Mouse (Mus musculus) ES-E14 (cell line): ENCODE measurements around the gene Zic2. TPM values are rescaled to one million over a fixed set of nuclear protein-coding genes. Genes with fewer than 3 reads are reported as not detected.

ENCODE experiments used
- DNase-seq: peaks from one replicate; pipeline ENCODE4 v3.0.0-alpha.2; 2013; ENCODE audit warnings: low read depth, low spot score
- H3K27ac ChIP-seq: 2 replicates; pipeline ENCODE4 v1.5.1; 2012; ENCODE audit warnings: low read depth, mild to moderate bottlenecking, low read length, moderate library complexity, mixed read lengths; ENCODE audit not compliant: poor library complexity, insufficient read depth, severe bottlenecking
- H3K36me3 ChIP-seq: 2 replicates; pipeline ENCODE4 v1.6.1; 2012; ENCODE audit warnings: mild to moderate bottlenecking, low read length, moderate library complexity, mixed read lengths; ENCODE audit not compliant: control insufficient read depth, poor library complexity, insufficient read depth, severe bottlenecking
- H3K4me1 ChIP-seq, 2 experiments: fragments of 150-350 bp in 1 of 2; sonication (generic) in 1 of 2; 2 replicates each; pipeline ENCODE4 v1.6.1; 2012; ENCODE audit warnings: low read length in 2 of 2, mild to moderate bottlenecking in 1 of 2, mixed read lengths in 1 of 2; ENCODE audit not compliant: control insufficient read depth in 2 of 2, insufficient read depth in 2 of 2, poor library complexity in 1 of 2
- H3K4me3 ChIP-seq, 2 experiments: fragments of 150-350 bp in 1 of 2; sonication (generic) in 1 of 2; 2 replicates each; pipeline ENCODE4 v1.5.1; 2012; ENCODE audit warnings: low read length in 2 of 2, low read depth in 1 of 2, mild to moderate bottlenecking in 1 of 2, mixed read lengths in 1 of 2; ENCODE audit not compliant: insufficient read depth in 1 of 2, poor library complexity in 1 of 2, severe bottlenecking in 1 of 2
- H3K9ac ChIP-seq: 2 replicates; pipeline ENCODE4 v1.6.1; 2012; ENCODE audit warnings: low read depth, mild to moderate bottlenecking, low read length, mixed read lengths; ENCODE audit not compliant: poor library complexity, insufficient read depth, severe bottlenecking
- H3K9me3 ChIP-seq: fragments of 150-350 bp; sonication (generic); 2 replicates; pipeline ENCODE4 v1.6.1; 2012; ENCODE audit warnings: low read depth, mild to moderate bottlenecking, low read length; ENCODE audit not compliant: control insufficient read depth, insufficient read depth
- CHD2 ChIP-seq: IDR thresholded peaks from 2 replicates; pipeline ENCODE4 v1.6.1; 2014; ENCODE audit warnings: mild to moderate bottlenecking, low read depth, low read length, inconsistent platforms
- HCFC1 ChIP-seq: IDR thresholded peaks from 2 replicates; pipeline ENCODE4 v1.6.1; 2012; ENCODE audit warnings: low read length, inconsistent platforms, borderline replicate concordance; ENCODE audit not compliant: insufficient read depth
- MAFK ChIP-seq: IDR thresholded peaks from 2 replicates; pipeline ENCODE4 v1.6.1; 2014; ENCODE audit warnings: mild to moderate bottlenecking, low read depth, low read length, inconsistent platforms; ENCODE audit not compliant: insufficient read depth
- ZC3H11A ChIP-seq: IDR thresholded peaks from 2 replicates; pipeline ENCODE4 v1.6.1; 2012; ENCODE audit warnings: low read depth, mild to moderate bottlenecking, inconsistent platforms, low read length, borderline replicate concordance
- ZNF384 ChIP-seq: IDR thresholded peaks from 2 replicates; pipeline ENCODE4 v1.6.1; 2012; ENCODE audit warnings: low read depth, low read length, inconsistent platforms
- in situ Hi-C, 2 experiments: fragments of 600-800 bp; cut with MboI; formaldehyde crosslinking; loops; one replicate each; pipeline ENCODE4 v1.15.1; 2025; ENCODE audit warnings: low sequenced_read_pairs in 2 of 2, inconsistent platforms in 1 of 2; ENCODE audit not compliant: unreplicated experiment in 2 of 2
- total RNA-seq: library from RNA; depleted of rRNA; stranded (reverse); fragments of 300-350 nt; gene quantifications from 2 replicates; pipeline ENCODE4 v1.2.3, GENCODE M21; 2012

The Zic2 gene
- total RNA-seq, 1 experiment: 17.3 TPM

- in situ Hi-C loops: no loop called here
- TF ChIP-seq ZNF384 (no peak), MAFK (peak; percentile 97), HCFC1 (peak; percentile 33; the same call in 1 of the 2 replicates), CHD2 (no peak), ZC3H11A (no peak)
- Histone ChIP-seq H3K4me1 (peaks cover 9 to 10% of the 10 kb centered on the region in 2 experiments), H3K36me3 (no peaks in the 10 kb centered on the region), H3K4me3 (peak overlapping the region in 1 of 2 experiments; percentile 25; a peak in 1 of 4 replicates), H3K9ac (peak overlapping the region; percentile 30; the same call in 1 of the 2 replicates), H3K27ac (peak overlapping the region; percentile 59; the same call in 1 of the 2 replicates), H3K9me3 (no peaks in the 10 kb centered on the region)
- DNase-seq: no peak
Measured at GRCm38 (mm10) chr14:122434039-122434438, 41.2 kb upstream of the Zic2 start.

GRCm38 (mm10) chr14:122436850-122437249 is 38.4 kb upstream of the Zic2 start:
- DNase-seq: no peak
- H3K4me3 ChIP-seq: no peak overlapping the region
- in situ Hi-C loops: no loop called here
- no peaks in the 10 kb centered on the region for H3K9me3 ChIP-seq
- TF ChIP-seq HCFC1: no peak
- TF ChIP-seq ZNF384: no peak
- no peak for TF ChIP-seq CHD2
- no peak for TF ChIP-seq ZC3H11A
- TF ChIP-seq MAFK: no peak
- H3K9ac ChIP-seq: no peak overlapping the region
- H3K4me1 ChIP-seq: peaks cover 6 to 9% of the 10 kb centered on the region in 2 experiments
- H3K36me3 ChIP-seq: no peaks in the 10 kb centered on the region
- no peak overlapping the region for H3K27ac ChIP-seq

GRCm38 (mm10) chr14:122449601-122450495 is 25.4 kb upstream of the Zic2 start:
- Histone ChIP-seq H3K27ac (no peak overlapping the region), H3K4me1 (peaks cover 2% of the 10 kb centered on the region in 2 experiments; a peak in 3 of 4 replicates)
- DNase-seq: no peak

GRCm38 (mm10) chr14:122450496-122451382 is 24.5 kb upstream of the Zic2 start, which contains the start of gene Gm5089:
Gene Gm5089 (minus strand): TSS chr14:122451115.
- DNase-seq: no peak
- H3K9me3 ChIP-seq: no peaks in the 10 kb centered on the region
- H3K36me3 ChIP-seq: no peaks in the 10 kb centered on the region
- TF ChIP-seq ZC3H11A (no peak), MAFK (no peak), CHD2 (no peak), HCFC1 (no peak), ZNF384 (no peak)
- H3K9ac ChIP-seq: peak within 1 kb of the TSS; percentile 64
- H3K27ac ChIP-seq: no peak within 1 kb of the TSS
- H3K4me1 ChIP-seq: peaks cover 2% of the 10 kb centered on the region in 2 experiments; a peak in 3 of 4 replicates
- in situ Hi-C loops: no loop called here
- peak within 1 kb of the TSS; percentile 50 to 67 for H3K4me3 ChIP-seq

More at GRCm38 (mm10) chr14:122449601-122450495, 25.4 kb upstream of the Zic2 start:
- peak overlapping the region; percentile 64; the same call in 1 of the 2 replicates for H3K9ac ChIP-seq
- no peak for TF ChIP-seq CHD2
- TF ChIP-seq MAFK: no peak
- H3K36me3 ChIP-seq: no peaks in the 10 kb centered on the region
- H3K9me3 ChIP-seq: no peaks in the 10 kb centered on the region
- H3K4me3 ChIP-seq: peak overlapping the region; percentile 50 to 67
- in situ Hi-C loops: no loop called here
